Mouse (Mus musculus) MEL (cell line): ENCODE measurements around the gene Adamtsl4. TPM values are rescaled to one million over a fixed set of nuclear protein-coding genes. Genes with fewer than 3 reads are reported as not detected.
A peak's percentile ranks its signal among the peaks of the same experiment; 100 is the strongest.

ENCODE experiments used
- DNase-seq: peaks from one replicate; pipeline ENCODE4 v3.0.0; 2011; ENCODE audit warnings: low read depth, low spot score
- H3K27ac ChIP-seq: 2 replicates; pipeline ENCODE4 v1.5.1; 2012; ENCODE audit warnings: low read depth, mild to moderate bottlenecking, control low read depth, low read length, moderate library complexity; ENCODE audit not compliant: control insufficient read depth
- H3K27me3 ChIP-seq, 2 experiments: fragments of 150-350 bp in 1 of 2; sonication (generic) in 1 of 2; 2 replicates each; pipeline ENCODE4 v1.6.1; 2012; ENCODE audit warnings: low read length in 2 of 2, mild to moderate bottlenecking in 2 of 2, improper control_type of control experiment in 1 of 2, moderate library complexity in 1 of 2; ENCODE audit not compliant: insufficient read depth in 2 of 2, control insufficient read depth in 1 of 2
- H3K36me3 ChIP-seq, 2 experiments: 2 replicates each; pipeline ENCODE4 v1.6.1; 2012 to 2014; ENCODE audit warnings: low read length in 2 of 2, improper control_type of control experiment in 1 of 2, inconsistent platforms in 1 of 2, mild to moderate bottlenecking in 1 of 2; ENCODE audit not compliant: insufficient read depth in 2 of 2, control insufficient read depth in 1 of 2
- H3K4me1 ChIP-seq, 2 experiments: fragments of 150-350 bp in 1 of 2; sonication (generic) in 1 of 2; 2 replicates each; pipeline ENCODE4 v1.6.1; 2012; ENCODE audit warnings: low read length in 2 of 2, improper control_type of control experiment in 1 of 2, mild to moderate bottlenecking in 1 of 2; ENCODE audit not compliant: insufficient read depth in 2 of 2, control insufficient read depth in 1 of 2
- H3K4me3 ChIP-seq, 2 experiments: fragments of 150-350 bp in 1 of 2; sonication (generic) in 1 of 2; 2 replicates each; pipeline ENCODE4 v1.5.1; 2012; ENCODE audit warnings: low read depth in 2 of 2, low read length in 2 of 2, mild to moderate bottlenecking in 2 of 2, moderate library complexity in 2 of 2, control low read depth in 1 of 2, improper control_type of control experiment in 1 of 2; ENCODE audit not compliant: control insufficient read depth in 1 of 2, insufficient read depth in 1 of 2
- H3K79me2 ChIP-seq: 2 replicates; pipeline ENCODE4 v1.6.1; 2012; ENCODE audit warnings: mild to moderate bottlenecking, low read length, moderate library complexity; ENCODE audit not compliant: control insufficient read depth, poor library complexity, insufficient read depth
- H3K9ac ChIP-seq: 2 replicates; pipeline ENCODE4 v1.6.1; 2012; ENCODE audit warnings: low read depth, mild to moderate bottlenecking, control low read depth, low read length, moderate library complexity; ENCODE audit not compliant: control insufficient read depth, poor library complexity, severe bottlenecking
- H3K9me3 ChIP-seq: fragments of 150-350 bp; sonication (generic); replicated peaks from 2 replicates; pipeline ENCODE4 v1.6.1; 2012; ENCODE audit warnings: mild to moderate bottlenecking, low read length, improper control_type of control experiment, moderate library complexity; ENCODE audit not compliant: insufficient read depth
- CHD1 ChIP-seq: IDR thresholded peaks from 2 replicates; pipeline ENCODE4 v1.6.1; 2012; ENCODE audit warnings: low read depth, mild to moderate bottlenecking, inconsistent platforms, low read length, improper control_type of control experiment
- ETS1 ChIP-seq: IDR thresholded peaks from 2 replicates; pipeline ENCODE4 v1.6.1; 2012; ENCODE audit warnings: low read depth, mild to moderate bottlenecking, inconsistent platforms, low read length, improper control_type of control experiment, moderate library complexity
- HCFC1 ChIP-seq: IDR thresholded peaks from 2 replicates; pipeline ENCODE4 v1.6.1; 2012; ENCODE audit warnings: low read depth, mild to moderate bottlenecking, inconsistent platforms, low read length, improper control_type of control experiment, moderate library complexity
- KAT2A ChIP-seq: conservative IDR thresholded peaks from 2 replicates; pipeline ENCODE4 v1.6.1; 2012; ENCODE audit warnings: low read depth, low read length, improper control_type of control experiment, inconsistent platforms
- MEF2A ChIP-seq: IDR thresholded peaks from 2 replicates; pipeline ENCODE4 v1.6.1; 2014; ENCODE audit warnings: low read depth, mild to moderate bottlenecking, inconsistent platforms, low read length, improper control_type of control experiment; ENCODE audit not compliant: poor library complexity, insufficient replicate concordance, severe bottlenecking; ENCODE audit errors: extremely low read depth
- NELFE ChIP-seq: IDR thresholded peaks from 2 replicates; pipeline ENCODE4 v1.6.1; 2011; ENCODE audit warnings: low read depth, low read length, improper control_type of control experiment
- POLR2AphosphoS5 ChIP-seq: IDR thresholded peaks from 2 replicates; pipeline ENCODE4 v1.6.1; 2012; ENCODE audit warnings: low read depth, borderline replicate concordance, mild to moderate bottlenecking, inconsistent platforms, low read length, moderate library complexity, mixed read lengths
- TAL1 ChIP-seq: IDR thresholded peaks from 2 replicates; pipeline ENCODE4 v1.6.1; 2012; ENCODE audit warnings: mild to moderate bottlenecking, inconsistent platforms, low read length, moderate library complexity, mixed read lengths
- TCF12 ChIP-seq: IDR thresholded peaks from 2 replicates; pipeline ENCODE4 v1.6.1; 2014; ENCODE audit warnings: low read depth, mild to moderate bottlenecking, inconsistent platforms, low read length, improper control_type of control experiment, moderate library complexity
- ZC3H11A ChIP-seq: IDR thresholded peaks from 2 replicates; pipeline ENCODE4 v1.6.1; 2012; ENCODE audit warnings: low read depth, mild to moderate bottlenecking, inconsistent platforms, low read length, improper control_type of control experiment
- ZKSCAN1 ChIP-seq: IDR thresholded peaks from 2 replicates; pipeline ENCODE4 v1.6.1; 2012; ENCODE audit warnings: low read depth, mild to moderate bottlenecking, inconsistent platforms, low read length, improper control_type of control experiment, moderate library complexity
- polyA plus RNA-seq, 2 experiments: library from polyadenylated mRNA; stranded (reverse) in 1 of 2; unstranded in 1 of 2; fragments of >175 nt in 1 of 2; fragments of >200 nt in 1 of 2; gene quantifications; 2 replicates each; pipeline versions ENCODE4 v1.2.1 to v1.2.4; 2012; ENCODE audit warnings: low replicate concordance in 2 of 2, low read depth in 1 of 2; ENCODE audit not compliant: insufficient read length in 2 of 2, insufficient read depth in 1 of 2, missing spikeins in 1 of 2
- total RNA-seq: library from RNA; depleted of rRNA; stranded (reverse); fragments of 300-350 nt; gene quantifications from 2 replicates; pipeline ENCODE4 v1.2.3, GENCODE M21; 2012

Adamtsl4 gene
- total and polyA plus RNA-seq, 3 experiments: 0.27 to 0.88 TPM; not detected in 1

GRCm38 (mm10) chr3:95662724-95663449 lies 24.8 kb downstream of the Adamtsl4 start:
- peak; percentile 73 for DNase-seq
- H3K4me3 ChIP-seq: no peak overlapping the region; a peak in 1 of 4 replicates

GRCm38 (mm10) chr3:95661945-95662715 lies 25.6 kb downstream of the Adamtsl4 start:
- peak; percentile 93 for DNase-seq
- H3K9ac ChIP-seq: peak overlapping the region; percentile 22
- peak; percentile 74 for TF ChIP-seq TAL1
- TF ChIP-seq NELFE: no peak
- H3K27ac ChIP-seq: peak overlapping the region; percentile 60
- no peaks in the 10 kb centered on the region for H3K9me3 ChIP-seq
- H3K36me3 ChIP-seq: peaks cover 46 to 75% of the 10 kb centered on the region in 2 experiments
- peaks cover 80% of the 10 kb centered on the region for H3K79me2 ChIP-seq
- no peak overlapping the region; a peak in 1 of 4 replicates for H3K4me3 ChIP-seq
- peaks cover 45 to 60% of the 10 kb centered on the region in 2 experiments for H3K4me1 ChIP-seq
- no peaks in the 10 kb centered on the region for H3K27me3 ChIP-seq

More at GRCm38 (mm10) chr3:95662724-95663449, 24.8 kb downstream of the Adamtsl4 start:
- H3K9me3 ChIP-seq: no peaks in the 10 kb centered on the region
- TF ChIP-seq HCFC1: no peak
- TF ChIP-seq CHD1: no peak
- TF ChIP-seq ZC3H11A: no peak
- TF ChIP-seq ETS1: no peak
- TF ChIP-seq TCF12: no peak
- peak; percentile 35; the same call in 1 of the 2 replicates for TF ChIP-seq TAL1
- no peak for TF ChIP-seq ZKSCAN1
- TF ChIP-seq POLR2AphosphoS5: peak; percentile 49; the same call in 1 of the 2 replicates
- no peak for TF ChIP-seq MEF2A
- no peak for TF ChIP-seq KAT2A
- TF ChIP-seq, all 39 proteins: peak for 2
- Histone ChIP-seq H3K4me1 (peaks cover 45 to 55% of the 10 kb centered on the region in 2 experiments), H3K27me3 (no peaks in the 10 kb centered on the region), H3K9ac (peak overlapping the region; percentile 22), H3K27ac (peak overlapping the region; percentile 60), H3K79me2 (peaks cover 86% of the 10 kb centered on the region), H3K36me3 (peaks cover 46 to 69% of the 10 kb centered on the region in 2 experiments)
